Mouse (Mus musculus): ENCODE results near the gene Gata1. TPM values are rescaled to one million over a fixed set of nuclear protein-coding genes. Genes with fewer than 3 reads are reported as not detected.
A peak's percentile ranks its signal among the peaks of the same experiment; 100 is the strongest.

Gata1 gene
- total and polyA plus RNA-seq, 3 experiments: 128 to 496 (median 385) TPM

DNA sequence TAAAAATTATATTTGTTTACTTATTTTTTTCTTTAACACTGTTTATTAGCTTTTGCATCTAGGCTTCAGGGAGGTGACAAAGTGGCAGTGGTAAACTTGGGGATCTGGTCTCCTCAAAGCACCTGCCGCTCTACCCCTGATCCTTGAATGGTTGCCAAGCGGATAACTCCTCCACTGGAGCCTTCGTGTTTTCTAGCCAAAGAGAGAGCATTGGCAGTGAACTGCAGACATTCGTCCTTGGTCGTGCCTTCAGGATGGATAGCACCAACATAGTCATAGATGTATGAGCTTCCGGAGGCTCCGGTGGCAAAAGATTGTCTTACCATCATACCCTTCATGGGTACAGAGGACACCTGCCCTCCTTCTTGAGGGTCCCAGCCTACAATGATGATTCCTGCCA lies 27.8 kb downstream of the Gata1 start:
- Histone ChIP-seq H3K27me3 (ENCODE audit: control insufficient read depth in 1 of 2, insufficient read depth in 2 of 2, low read length in 2 of 2) (no peaks in the 10 kb centered on the region), H3K9ac (ENCODE audit: control insufficient read depth, low read depth, low read length, poor library complexity, severe bottlenecking) (no peak overlapping the region), H3K27ac (ENCODE audit: control insufficient read depth, low read depth, low read length) (no peak overlapping the region), H3K36me3 (ENCODE audit: control insufficient read depth in 1 of 2, insufficient read depth in 2 of 2, low read length in 2 of 2) (peaks cover 0 to 4% of the 10 kb centered on the region in 2 experiments; a peak in 1 of 4 replicates), H3K79me2 (ENCODE audit: control insufficient read depth, insufficient read depth, low read length, poor library complexity) (no peaks in the 10 kb centered on the region), H3K9me3 (replicated peaks; ENCODE audit: insufficient read depth, low read length) (no peaks in the 10 kb centered on the region), H3K4me3 (ENCODE audit: control insufficient read depth in 1 of 2, insufficient read depth in 1 of 2, low read depth in 2 of 2, low read length in 2 of 2) (no peak overlapping the region), H3K4me1 (ENCODE audit: control insufficient read depth in 1 of 2, insufficient read depth in 2 of 2, low read length in 2 of 2) (peaks cover 3 to 8% of the 10 kb centered on the region in 2 experiments; a peak in 3 of 4 replicates)
- DNase-seq (ENCODE audit: low read depth, low spot score): no peak
- TF ChIP-seq MAZ (IDR thresholded peaks at IDR 0.05; ENCODE audit: low read depth, low read length): no peak
- no peak for TF ChIP-seq MXI1 (IDR thresholded peaks at IDR 0.05; ENCODE audit: low read depth, low read length)
- TF ChIP-seq NRF1 (IDR thresholded peaks at IDR 0.05; ENCODE audit: insufficient read depth, low read depth, low read length, poor library complexity, severe bottlenecking): no peak
- no peak for TF ChIP-seq E2F4 (IDR thresholded peaks at IDR 0.05; ENCODE audit: borderline replicate concordance, low read depth, low read length)
- no peak for TF ChIP-seq POLR2A (IDR thresholded peaks at IDR 0.05; ENCODE audit: control insufficient read depth in 1 of 2, insufficient read depth in 1 of 2, low read depth in 1 of 2, low read length in 2 of 2, poor library complexity in 1 of 2)
- no peak for TF ChIP-seq BHLHE40 (IDR thresholded peaks at IDR 0.05; ENCODE audit: borderline replicate concordance, low read depth, low read length)
- TF ChIP-seq GATA1 (IDR thresholded peaks at IDR 0.05; ENCODE audit: low read depth, low read length): no peak
- TF ChIP-seq JUND (IDR thresholded peaks at IDR 0.05; ENCODE audit: low read depth, low read length): no peak

- peak overlapping the region; percentile 49 for H3K9ac ChIP-seq (ENCODE audit: control insufficient read depth, low read depth, low read length, poor library complexity, severe bottlenecking)
- H3K4me1 ChIP-seq (ENCODE audit: control insufficient read depth in 1 of 2, insufficient read depth in 2 of 2, low read length in 2 of 2): peaks cover 3 to 8% of the 10 kb centered on the region in 2 experiments; a peak in 3 of 4 replicates
- H3K79me2 ChIP-seq (ENCODE audit: control insufficient read depth, insufficient read depth, low read length, poor library complexity): no peaks in the 10 kb centered on the region
- peak overlapping the region; percentile 47 to 78 for H3K4me3 ChIP-seq (ENCODE audit: control insufficient read depth in 1 of 2, insufficient read depth in 1 of 2, low read depth in 2 of 2, low read length in 2 of 2)
- H3K27ac ChIP-seq (ENCODE audit: control insufficient read depth, low read depth, low read length): no peak overlapping the region
- peaks cover 0 to 4% of the 10 kb centered on the region in 2 experiments; a peak in 1 of 4 replicates for H3K36me3 ChIP-seq (ENCODE audit: control insufficient read depth in 1 of 2, insufficient read depth in 2 of 2, low read length in 2 of 2)
- no peaks in the 10 kb centered on the region for H3K27me3 ChIP-seq (ENCODE audit: control insufficient read depth in 1 of 2, insufficient read depth in 2 of 2, low read length in 2 of 2)
- peak; percentile 99 for DNase-seq (ENCODE audit: low read depth, low spot score)
- no peaks in the 10 kb centered on the region for H3K9me3 ChIP-seq (replicated peaks; ENCODE audit: insufficient read depth, low read length)
- peak; percentile 94 for TF ChIP-seq CHD2 (IDR thresholded peaks at IDR 0.05; ENCODE audit: low read length)
- no peak for TF ChIP-seq MAX (IDR thresholded peaks at IDR 0.05; ENCODE audit: low read length)
- TF ChIP-seq ELF1 (IDR thresholded peaks at IDR 0.05; ENCODE audit: low read depth, low read length): no peak
- peak; percentile 46; the same call in 1 of the 2 replicates for TF ChIP-seq SIN3A (IDR thresholded peaks at IDR 0.05; ENCODE audit: low read length)
- 0 out of 2 replicates have a peak, but pooled peaks have one; percentile 24 for TF ChIP-seq TAL1 (IDR thresholded peaks at IDR 0.05; ENCODE audit: low read length)
- TF ChIP-seq SMC3 (IDR thresholded peaks at IDR 0.05; ENCODE audit: low read depth, low read length): no peak
- TF ChIP-seq MYC (IDR thresholded peaks at IDR 0.05; ENCODE audit: low read depth, low read length): no peak
- TF ChIP-seq GABPA (IDR thresholded peaks at IDR 0.05; ENCODE audit: low read depth, low read length): no peak
- TF ChIP-seq MYB (IDR thresholded peaks at IDR 0.05; ENCODE audit: low read depth, low read length): no peak
- TF ChIP-seq USF2 (IDR thresholded peaks at IDR 0.05; ENCODE audit: borderline replicate concordance in 1 of 2, insufficient read depth in 1 of 2, low read depth in 1 of 2, low read length in 2 of 2): no peak
- TF ChIP-seq ZC3H11A (IDR thresholded peaks at IDR 0.05; ENCODE audit: low read depth, low read length): no peak
- TF ChIP-seq RCOR1 (IDR thresholded peaks at IDR 0.05; ENCODE audit: low read depth, low read length): peak; percentile 96
- peak; percentile 62 for TF ChIP-seq ETS1 (IDR thresholded peaks at IDR 0.05; ENCODE audit: low read depth, low read length)
- no peak for TF ChIP-seq POLR2AphosphoS5 (IDR thresholded peaks at IDR 0.05; ENCODE audit: borderline replicate concordance, low read depth, low read length)
- peak; percentile 62 for TF ChIP-seq USF1 (IDR thresholded peaks at IDR 0.05; ENCODE audit: low read depth, low read length)
- TF ChIP-seq TCF12 (IDR thresholded peaks at IDR 0.05; ENCODE audit: low read depth, low read length): 0 out of 2 replicates have a peak, but pooled peaks have one; percentile 20
- TF ChIP-seq ZMIZ1 (IDR thresholded peaks at IDR 0.05; ENCODE audit: low read depth, low read length): no peak
- TF ChIP-seq UBTF (IDR thresholded peaks at IDR 0.05; ENCODE audit: borderline replicate concordance, insufficient read depth, low read depth, low read length): no peak
- no peak for TF ChIP-seq POLR2AphosphoS2 (IDR thresholded peaks at IDR 0.05; ENCODE audit: low read length)
- no peak for TF ChIP-seq ZKSCAN1 (IDR thresholded peaks at IDR 0.05; ENCODE audit: low read depth, low read length)
- peak in 1 of 2 experiments; percentile 25; a peak in 1 of 4 replicates for TF ChIP-seq EP300 (IDR thresholded peaks at IDR 0.05; ENCODE audit: low read depth in 1 of 2, low read length in 2 of 2)
- TF ChIP-seq MXI1 (IDR thresholded peaks at IDR 0.05; ENCODE audit: low read depth, low read length): peak; percentile 57; the same call in 1 of the 2 replicates
- peak; percentile 74; the same call in 1 of the 2 replicates for TF ChIP-seq BHLHE40 (IDR thresholded peaks at IDR 0.05; ENCODE audit: borderline replicate concordance, low read depth, low read length)
- TF ChIP-seq JUND (IDR thresholded peaks at IDR 0.05; ENCODE audit: low read depth, low read length): no peak
- peak; percentile 63; the same call in 1 of the 2 replicates for TF ChIP-seq GATA1 (IDR thresholded peaks at IDR 0.05; ENCODE audit: low read depth, low read length)
- no peak for TF ChIP-seq CTCF (IDR thresholded peaks at IDR 0.05 in 2 of 3, conservative IDR thresholded peaks at IDR 0.05 in 1 of 3; ENCODE audit: control insufficient read depth in 1 of 3, insufficient read depth in 1 of 3, low read depth in 2 of 3, low read length in 3 of 3, poor library complexity in 1 of 3, severe bottlenecking in 1 of 3)
Measured at GRCm38 (mm10) chrX:7947900-7948492, 29.9 kb downstream of the Gata1 start.

All from MEL (cell line).